Mouse (Mus musculus): ENCODE measurements at regions not wholly inside any gene's neighbourhood (a gene's known extent, or its start where the extent isn't known, plus 50 kb on each side); places are given as distances from the start of the nearest gene placed in this dataset.
"Not testable (repeated sequence)": the region's sequence is repeated elsewhere in the genome, so short reads cannot be mapped to it uniquely, and the experiment has no call there.

- no peak for DNase-seq (ENCODE audit: low spot score in 2 of 2)
Observed at GRCm38 (mm10) chr8:90056331-90056730, 291.8 kb downstream of the Tox3 start.

GRCm38 (mm10) chr8:90046779-90047178, 301.4 kb downstream of the Tox3 start:
- no peak for DNase-seq (ENCODE audit: low spot score in 2 of 2)

GRCm38 (mm10) chr8:90036436-90036835, 311.7 kb downstream of the Tox3 start:
- no peak for DNase-seq (ENCODE audit: low spot score in 2 of 2)

- DNase-seq (ENCODE audit: low spot score in 2 of 2): no peak
Observed at GRCm38 (mm10) chr8:90032572-90032971, 315.6 kb downstream of the Tox3 start.

- DNase-seq (ENCODE audit: low spot score in 2 of 2): no peak
Observed at GRCm38 (mm10) chr8:90031220-90031619, 316.9 kb downstream of the Tox3 start.

- DNase-seq (ENCODE audit: low spot score in 2 of 2): not testable (repeated sequence)
Observed at GRCm38 (mm10) chr8:90017958-90018357, 330.2 kb downstream of the Tox3 start.

GRCm38 (mm10) chr8:90013755-90014154, 334.4 kb downstream of the Tox3 start:
- no peak for DNase-seq (ENCODE audit: low spot score in 2 of 2)

- no peak for DNase-seq (ENCODE audit: low spot score in 2 of 2)
Observed at GRCm38 (mm10) chr8:90011682-90012409, 336.3 kb downstream of the Tox3 start.

- DNase-seq (ENCODE audit: low spot score in 2 of 2): no peak
Observed at GRCm38 (mm10) chr8:90009431-90009830, 338.7 kb downstream of the Tox3 start.

- DNase-seq (ENCODE audit: low spot score in 2 of 2): peak; percentile 31 to 79
Observed at GRCm38 (mm10) chr8:90000899-90001640, 347.1 kb downstream of the Tox3 start.

GRCm38 (mm10) chr8:89993743-89994142, 354.4 kb downstream of the Tox3 start:
- no peak for DNase-seq (ENCODE audit: low spot score in 2 of 2)

- no peak for DNase-seq (ENCODE audit: low spot score in 2 of 2)
Observed at GRCm38 (mm10) chr8:89983859-89984258, 364.3 kb downstream of the Tox3 start.

GRCm38 (mm10) chr8:89982551-89982950, 365.6 kb downstream of the Tox3 start:
- no peak for DNase-seq (ENCODE audit: low spot score in 2 of 2)

- DNase-seq (ENCODE audit: low spot score in 2 of 2): no peak
Observed at GRCm38 (mm10) chr8:89981320-89981719, 366.8 kb downstream of the Tox3 start.

- DNase-seq (ENCODE audit: low spot score in 2 of 2): no peak
Observed at GRCm38 (mm10) chr8:89980441-89980840, 367.7 kb downstream of the Tox3 start.

- DNase-seq (ENCODE audit: low spot score in 2 of 2): no peak
Observed at GRCm38 (mm10) chr8:89962799-89963198, 385.3 kb downstream of the Tox3 start.

- no peak for DNase-seq (ENCODE audit: low spot score in 2 of 2)
Observed at GRCm38 (mm10) chr8:89957486-89957885, 390.7 kb downstream of the Tox3 start.

GRCm38 (mm10) chr8:89956482-89957020, 391.6 kb downstream of the Tox3 start:
- no peak for DNase-seq (ENCODE audit: low spot score in 2 of 2)

- peak; percentile 18 to 25 for DNase-seq (ENCODE audit: low spot score in 2 of 2)
Observed at GRCm38 (mm10) chr8:89938836-89939235, 409.3 kb downstream of the Tox3 start.

GRCm38 (mm10) chr8:89934521-89934920, 413.6 kb downstream of the Tox3 start:
- DNase-seq (ENCODE audit: low spot score in 2 of 2): no peak

- DNase-seq (ENCODE audit: low spot score in 2 of 2): peak; percentile 13
Observed at GRCm38 (mm10) chr8:89926666-89927232, 421.4 kb downstream of the Tox3 start.

- DNase-seq (ENCODE audit: low spot score in 2 of 2): peak; percentile 14 to 16
Observed at GRCm38 (mm10) chr8:89924697-89925096, 423.4 kb downstream of the Tox3 start.

GRCm38 (mm10) chr8:89914076-89914475, 434.1 kb downstream of the Tox3 start:
- DNase-seq (ENCODE audit: low spot score in 2 of 2): no peak

All from frontal cortex, postnatal 14 days (tissue).